Mouse (Mus musculus) NIH3T3 (cell line): ENCODE measurements around the gene Rsf1.
A peak's percentile ranks its signal among the peaks of the same experiment; 100 is the strongest.

Source experiments
- DNase-seq: peaks from one replicate; pipeline ENCODE4 v3.0.0-alpha.2; 2012; ENCODE audit warnings: low read depth

Gene Rsf1

GRCm38 (mm10) chr7:97579067-97579975 is at the start of gene Rsf1, which contains the start of gene Aamdc:
Gene Rsf1 (plus strand): TSS chr7:97579889.
Gene Aamdc (minus strand): TSS chr7:97579497.
- peak; percentile 95 for DNase-seq

DNA sequence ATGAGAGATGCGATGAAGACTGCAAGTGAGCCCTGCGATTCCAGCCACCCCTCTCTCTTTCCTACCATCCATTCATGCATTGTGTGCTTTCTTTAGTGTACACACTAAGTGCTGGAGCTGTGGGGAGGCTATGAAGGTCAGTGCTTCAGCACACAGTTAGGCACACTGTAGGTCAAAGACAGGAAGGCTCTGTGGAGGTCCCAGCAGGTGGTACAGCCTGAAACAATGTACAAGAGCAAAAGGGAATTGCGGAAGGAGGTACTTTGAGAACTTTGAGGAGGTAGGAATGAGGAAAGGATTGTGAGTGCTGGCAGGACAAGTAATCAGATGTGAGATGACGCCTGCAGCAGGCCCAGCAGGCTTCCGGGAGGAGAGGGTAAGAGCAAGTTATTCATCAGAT is 44.2 kb upstream of the Rsf1 start:
- no peak for DNase-seq

GRCm38 (mm10) chr7:97536571-97536970 is 43.1 kb upstream of the Rsf1 start:
- no peak for DNase-seq

- no peak for DNase-seq
These were observed 33.2 kb upstream of the Rsf1 start for GRCm38 (mm10) chr7:97546462-97546861.

- DNase-seq, result no peak
These were observed 30.4 kb upstream of the Rsf1 start for GRCm38 (mm10) chr7:97549301-97549700.

DNA sequence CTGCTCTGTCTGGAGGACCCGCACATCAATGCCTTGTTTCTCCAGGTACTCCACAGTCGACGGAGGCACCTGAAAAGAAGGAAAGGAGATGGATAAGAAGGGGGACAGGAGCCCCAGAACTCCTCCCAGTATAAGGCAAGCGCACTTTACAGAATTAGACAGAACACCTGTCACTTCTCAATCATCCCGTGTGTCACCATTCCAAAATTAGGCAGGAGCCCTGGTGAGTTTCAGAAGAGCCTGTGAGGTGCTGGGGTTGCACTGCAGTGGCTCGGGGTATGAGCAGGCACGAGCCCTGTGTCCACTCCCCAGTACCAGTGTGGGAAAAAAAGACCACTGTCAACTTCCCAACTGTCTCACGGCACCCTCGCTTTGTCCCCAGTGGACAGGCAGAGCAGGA is 29.0 kb upstream of the Rsf1 start:
- no peak for DNase-seq

DNA sequence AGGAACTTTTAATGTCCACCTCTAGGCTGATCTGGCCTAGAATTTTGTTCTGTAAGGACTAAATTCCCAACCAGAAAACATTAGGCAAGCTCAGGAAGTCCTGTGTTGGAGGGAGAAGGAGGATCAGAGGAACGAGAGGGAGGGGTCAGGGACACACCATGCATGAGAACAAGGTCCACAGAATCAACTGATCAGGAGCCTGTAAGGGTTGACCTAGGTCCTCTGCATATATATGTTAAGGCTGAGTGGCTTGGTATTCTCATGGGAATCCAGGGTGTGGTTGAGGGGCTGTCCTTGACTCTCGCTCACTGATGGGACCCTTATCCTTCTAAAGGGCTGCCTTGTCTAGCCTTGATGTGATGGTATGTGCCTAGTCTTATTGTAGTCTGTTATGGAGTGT is 16.1 kb upstream of the Rsf1 start:
- DNase-seq, result no peak

- DNase-seq, result no peak
These were observed 10.3 kb upstream of the Rsf1 start for GRCm38 (mm10) chr7:97569372-97569771.

DNA sequence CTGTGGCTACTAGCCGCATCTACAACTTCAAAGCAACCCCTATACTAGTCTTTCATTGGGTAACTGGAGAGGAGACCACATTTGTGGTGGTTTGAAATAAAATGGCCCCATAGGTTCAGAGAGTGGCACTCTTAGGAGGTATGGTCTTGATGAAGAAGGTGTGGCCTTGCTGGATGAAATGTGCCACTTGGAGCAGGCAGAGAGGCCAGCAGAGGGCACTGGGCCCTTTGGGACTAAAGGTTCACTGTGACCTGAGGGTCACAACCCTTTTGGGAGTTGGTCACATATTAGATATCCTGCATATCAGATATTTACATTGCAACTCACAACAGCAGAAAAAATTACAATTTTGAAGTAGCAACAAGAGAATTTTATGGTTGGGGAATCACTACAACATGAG is 9.3 kb upstream of the Rsf1 start:
- no peak for DNase-seq

GRCm38 (mm10) chr7:97578361-97579066 is 1.2 kb upstream of the Rsf1 start:
- peak; percentile 47 for DNase-seq

DNA sequence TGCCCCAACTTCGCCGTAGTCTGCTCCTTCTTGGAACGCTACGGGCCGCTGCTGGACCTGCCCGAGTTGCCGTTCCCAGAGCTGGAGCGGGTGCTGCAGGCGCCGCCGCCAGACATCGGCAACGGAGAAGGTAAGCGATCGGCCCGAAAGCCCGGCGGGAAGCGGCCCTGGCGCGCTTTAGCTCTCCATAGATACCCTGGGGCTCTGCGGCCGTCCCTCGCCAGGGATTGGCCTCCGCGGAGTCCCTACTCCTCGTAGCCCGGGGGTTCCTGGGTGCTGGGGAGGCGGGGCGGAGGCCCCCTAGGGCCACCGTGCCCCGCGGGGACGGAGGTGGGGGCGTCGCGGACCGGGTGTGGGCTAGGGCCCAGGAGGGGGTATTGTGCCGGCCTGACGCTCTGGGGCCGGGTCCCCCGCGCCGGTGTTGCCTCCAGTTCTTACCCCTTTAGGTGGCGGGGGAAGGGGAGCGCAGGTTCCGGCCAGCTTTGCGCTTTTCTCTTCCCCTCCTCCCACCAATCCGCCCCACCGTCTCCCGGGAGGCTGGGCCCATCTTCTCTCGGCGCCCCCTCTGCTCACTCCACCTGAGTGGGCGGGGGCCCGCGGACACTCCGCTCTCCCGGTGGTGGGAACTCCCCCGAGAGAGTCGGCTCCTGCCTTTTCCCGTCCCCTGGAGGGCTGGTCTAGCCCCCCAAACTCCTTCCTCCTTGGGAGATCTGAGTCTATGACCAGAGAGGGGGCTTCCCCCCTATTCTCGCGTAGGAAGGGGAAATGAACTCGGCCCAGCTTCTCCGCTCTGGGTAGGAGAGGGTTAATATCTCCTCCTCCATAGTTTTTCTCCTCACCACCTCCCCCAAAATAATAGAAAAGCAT is 520 bp downstream of the Rsf1 start:
- peak; percentile 41 for DNase-seq

GRCm38 (mm10) chr7:97580843-97581214 is 1.1 kb downstream of the Rsf1 start:
- peak; percentile 85 for DNase-seq

- DNase-seq, result no peak
These were observed 8.8 kb downstream of the Rsf1 start for GRCm38 (mm10) chr7:97588506-97588905.

DNA sequence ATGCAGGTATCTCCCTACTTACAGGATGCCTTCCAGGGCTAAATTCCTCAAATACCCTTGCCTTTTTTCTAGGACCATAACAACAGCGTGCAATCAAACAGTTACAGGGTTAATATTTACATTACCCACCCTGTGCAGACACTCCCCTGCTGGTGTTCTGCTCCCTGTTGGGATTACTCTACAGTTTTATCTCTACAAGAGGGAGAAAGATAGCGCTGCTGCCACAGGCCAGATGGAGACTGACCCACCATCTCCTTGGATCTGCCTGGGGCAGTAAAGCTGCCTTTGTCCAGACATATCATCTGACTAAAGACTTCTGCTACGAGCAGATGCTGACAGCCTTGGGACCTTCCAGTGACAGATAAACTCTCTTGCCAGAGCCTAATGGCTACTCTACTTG is 10.8 kb downstream of the Rsf1 start:
- DNase-seq, result no peak

GRCm38 (mm10) chr7:97591336-97591735 is 11.6 kb downstream of the Rsf1 start:
- DNase-seq, result no peak

- no peak for DNase-seq
These were observed 12.7 kb downstream of the Rsf1 start for GRCm38 (mm10) chr7:97592396-97592795.

- no peak for DNase-seq
These were observed 13.8 kb downstream of the Rsf1 start for GRCm38 (mm10) chr7:97593535-97593934.

DNA sequence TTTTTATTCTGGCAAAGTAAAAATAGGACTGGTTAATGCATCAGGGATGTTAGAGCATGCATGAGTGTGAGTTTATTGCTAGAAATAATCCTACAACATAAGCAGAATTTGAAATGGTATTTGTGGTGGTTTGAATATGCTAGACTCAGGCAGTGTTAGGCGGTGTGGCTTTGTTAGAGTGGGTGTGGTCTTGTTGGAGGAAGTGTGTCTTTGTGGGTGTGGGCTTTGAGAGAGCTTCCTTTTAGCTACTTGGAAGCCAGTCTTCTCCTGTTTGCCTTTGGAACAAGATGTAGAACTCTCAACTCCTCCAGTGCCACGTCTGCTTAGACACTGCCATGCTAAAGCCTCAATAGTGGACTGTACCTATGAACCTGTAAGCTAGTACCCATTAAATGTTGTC is 18.9 kb downstream of the Rsf1 start:
- no peak for DNase-seq

DNA sequence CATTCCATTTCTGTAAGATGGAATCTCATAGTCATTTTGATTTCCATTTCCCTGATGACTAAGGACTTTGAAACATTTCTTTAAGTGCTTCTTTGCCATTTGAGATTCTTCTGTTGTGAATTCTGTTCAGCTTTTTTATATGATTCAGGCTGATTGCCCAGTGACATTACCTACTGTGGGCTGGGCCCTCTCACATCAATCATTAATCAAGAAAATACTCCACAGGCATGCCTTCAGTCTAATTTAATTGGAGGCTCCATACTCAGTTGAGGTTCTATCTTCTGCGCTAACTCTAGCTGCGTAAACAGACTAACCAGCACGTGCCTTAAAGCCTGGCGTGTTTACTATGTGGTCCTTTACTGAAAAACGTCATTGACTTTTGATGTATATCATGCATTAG is 41.7 kb downstream of the Rsf1 start:
- no peak for DNase-seq

- no peak for DNase-seq
These were observed 43.0 kb downstream of the Rsf1 start for GRCm38 (mm10) chr7:97622676-97623075.

- no peak for DNase-seq
These were observed 43.7 kb downstream of the Rsf1 start for GRCm38 (mm10) chr7:97623402-97623801.

DNA sequence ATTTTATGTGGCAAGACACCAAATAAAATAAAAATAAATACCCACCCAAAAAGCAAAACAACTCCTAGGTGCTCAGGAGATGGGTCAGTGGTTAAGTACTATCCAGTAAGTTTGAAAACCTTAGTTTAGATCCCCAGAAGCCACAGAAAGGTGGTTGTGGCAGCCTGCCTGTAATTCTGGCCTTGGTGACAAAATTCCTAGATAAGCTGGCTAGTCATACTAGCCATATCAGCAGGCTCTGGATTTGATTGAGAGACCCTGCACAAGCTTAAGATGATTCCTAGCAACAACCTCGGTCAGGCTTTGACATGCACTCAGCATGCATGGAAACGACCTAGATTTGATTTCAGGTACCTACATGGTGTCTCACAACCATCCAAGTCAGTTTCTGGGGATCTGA is 49.7 kb downstream of the Rsf1 start:
- no peak for DNase-seq
